ENCODE assay signal across 7 mouse cellular contexts in the genomic region with DNA sequence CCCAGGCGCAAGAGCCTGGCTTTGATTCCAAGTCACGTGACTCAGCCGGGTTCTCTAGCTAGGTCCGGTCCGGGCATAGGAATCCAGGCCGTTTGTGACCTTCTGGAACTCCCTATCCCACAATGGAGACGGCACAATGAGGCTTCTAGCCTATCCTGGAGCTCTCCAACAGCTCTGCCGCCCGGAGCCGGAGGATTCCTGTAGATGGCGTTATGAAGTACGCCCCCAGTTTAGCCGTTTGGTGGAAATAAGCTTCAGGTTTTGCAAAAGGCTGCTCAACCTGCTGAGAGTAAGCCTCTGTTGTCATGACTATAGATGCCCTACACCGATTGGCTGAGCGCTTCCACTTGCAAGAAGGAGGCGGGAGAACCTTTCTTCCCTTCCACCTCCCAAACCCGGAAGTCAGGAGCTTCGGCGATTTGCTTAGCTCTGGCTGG. TPM values are rescaled to one million over a fixed set of nuclear protein-coding genes. Genes with fewer than 3 reads are reported as not detected.
DNase-seq lines count a peak whose midpoint lies in the region; ATAC-seq and TF ChIP-seq lines count a peak whose summit lies in the region.

A gene (minus strand): TSS at position 252 of the 437 bp plus-strand sequence.

- H3K27me3 ChIP-seq in embryonic facial prominence, embryonic 10.5 days (replicated peaks; ENCODE audit: low read depth, poor library complexity, severe bottlenecking): no peaks in the 10 kb centered on the region
- no peaks in the 10 kb centered on the region for H3K27me3 ChIP-seq in intestine, embryonic 16.5 days (replicated peaks; ENCODE audit: control insufficient read depth, insufficient read depth, low read length)

- no peak for TF ChIP-seq CTCF in bone marrow, adult 2 months (IDR thresholded peaks at IDR 0.05; ENCODE audit: control insufficient read depth, insufficient read depth, low read length)

- no peak for TF ChIP-seq POLR2A in bone marrow, adult 2 months (IDR thresholded peaks at IDR 0.05; ENCODE audit: borderline replicate concordance, control insufficient read depth, low read depth, low read length)

- intact Hi-C loops in left cerebral cortex, postnatal 14 days (cut with DNase I): no loop called here

- H3K27ac ChIP-seq in bone marrow, adult 2 months (ENCODE audit: control insufficient read depth, insufficient read depth, low read depth, low read length, poor library complexity): no peak within 1 kb of the TSS
- H3K27ac ChIP-seq in embryonic facial prominence, embryonic 10.5 days (replicated peaks): peak within 1 kb of the TSS; percentile 81
- 0 out of 2 replicates have a peak within 1 kb of the TSS, but pooled peaks have one; percentile 1 for H3K27ac ChIP-seq in intestine, embryonic 16.5 days (ENCODE audit: low read length)

- ATAC-seq in granulocyte monocyte progenitor cell, adult 5-6 weeks (replicated peaks; ENCODE audit: poor library complexity, severe bottlenecking): peak; percentile 98
- peak; percentile 95 for ATAC-seq in intestine, embryonic 16.5 days
- peak; percentile 99 for ATAC-seq in megakaryocyte progenitor cell, adult 5-6 weeks (replicated peaks; ENCODE audit: poor library complexity)

- no peaks in the 10 kb centered on the region for H3K9me3 ChIP-seq in embryonic facial prominence, embryonic 10.5 days
- H3K9me3 ChIP-seq in intestine, embryonic 16.5 days (ENCODE audit: control insufficient read depth, low read length): no peaks in the 10 kb centered on the region

- H3K36me3 ChIP-seq in embryonic facial prominence, embryonic 10.5 days (replicated peaks): peaks cover 31% of the 10 kb centered on the region
- no peaks in the 10 kb centered on the region for H3K36me3 ChIP-seq in intestine, embryonic 16.5 days (ENCODE audit: control insufficient read depth, insufficient read depth, low read length)

- H3K9ac ChIP-seq in intestine, embryonic 16.5 days (ENCODE audit: low read depth, low read length): peak within 1 kb of the TSS; percentile 59

- DNase-seq in embryonic facial prominence, embryonic 10.5 days (ENCODE audit: low spot score): peak; percentile 78
- peak; percentile 78 to 90 for DNase-seq in left cerebral cortex, postnatal 14 days (ENCODE audit: low spot score in 2 of 2)
- peak; percentile 63 for DNase-seq in right cerebral cortex, postnatal 14 days

- WGBS in bone marrow, adult 2 months: 9% methylated on average over 19 of the region's 19 CpGs
- 1% methylated on average over 19 of the region's 19 CpGs for WGBS in embryonic facial prominence, embryonic 10.5 days
- WGBS in intestine, embryonic 16.5 days: 3% methylated on average over 19 of the region's 19 CpGs

- peak within 1 kb of the TSS; percentile 30 for H3K4me3 ChIP-seq in bone marrow, adult 2 months (replicated peaks; ENCODE audit: control insufficient read depth, low read depth, low read length)
- H3K4me3 ChIP-seq in embryonic facial prominence, embryonic 10.5 days: peak within 1 kb of the TSS; percentile 58
- peak within 1 kb of the TSS; percentile 43 for H3K4me3 ChIP-seq in intestine, embryonic 16.5 days (ENCODE audit: low read length)

- peak within 1 kb of the TSS; percentile 80 for H3K4me2 ChIP-seq in intestine, embryonic 16.5 days (ENCODE audit: low read depth, low read length)

- H3K4me1 ChIP-seq in bone marrow, adult 2 months (ENCODE audit: control insufficient read depth, insufficient read depth, low read length): no peaks in the 10 kb centered on the region
- H3K4me1 ChIP-seq in embryonic facial prominence, embryonic 10.5 days: peaks cover 19% of the 10 kb centered on the region
- H3K4me1 ChIP-seq in intestine, embryonic 16.5 days (ENCODE audit: control insufficient read depth, insufficient read depth, low read length): peaks cover 7% of the 10 kb centered on the region; the same call in 1 of the 2 replicates

RNA-seq across cellular contexts. Expression of the gene that starts here (rescaled TPM):
- polyA plus RNA-seq in bone marrow, adult 2 months (2011; ENCODE audit: insufficient read depth, insufficient read length, low replicate concordance, missing spikeins): 0.38 TPM in 1 of 2 replicates, not detected in the other
- polyA plus RNA-seq in embryonic facial prominence, embryonic 10.5 days (2016; fragmentation: Nextera tagmentation; extraction: Ambion mirVana): 1.1 and 1.2 TPM in 2 replicates
- not detected in 2 replicates for total RNA-seq in granulocyte monocyte progenitor cell, adult 5-6 weeks (2014; fragmentation: Nextera tagmentation)
- 0.21 and 0.26 TPM in 2 replicates for total RNA-seq in granulocyte monocyte progenitor cell, adult 5-6 weeks (2017)
- polyA plus RNA-seq in intestine, embryonic 16.5 days (2015; fragmentation: Nextera tagmentation; extraction: Ambion mirVana): 0.36 and 0.44 TPM in 2 replicates
- total RNA-seq in left cerebral cortex, postnatal 14 days (2021): 1 to 10 TPM; 3.4 to 4.8 TPM
- total RNA-seq in megakaryocyte progenitor cell, adult 5-6 weeks (2015): 0.20 TPM in 2 replicates
- total RNA-seq in megakaryocyte progenitor cell, adult 5-6 weeks (2017): 0.42 TPM in 1 of 2 replicates, not detected in the other

Comparison
In these comparisons a context has a peak if more than half of its experiments do, and no peak if none do; other contexts are left out.
1. Peak in ATAC-seq in granulocyte monocyte progenitor cell, adult 5-6 weeks; RNA of the gene not detected or under 1 TPM.
2. Peak in ATAC-seq, H3K4me3 ChIP-seq, H3K27ac ChIP-seq, H3K9ac ChIP-seq and H3K4me2 ChIP-seq in intestine, embryonic 16.5 days; RNA of the gene not detected or under 1 TPM.
3. Peak in ATAC-seq in megakaryocyte progenitor cell, adult 5-6 weeks; RNA of the gene not detected or under 1 TPM.